Mouse (Mus musculus): ENCODE results near the gene Hras.

Hras gene

GRCm38 (mm10) chr7:141213605-141214235, 19.9 kb upstream of the Hras start, which contains the start of gene Lmntd2:
Lmntd2 (minus strand) TSS chr7:141214080.
- no peak for DNase-seq (ENCODE audit: low read depth, low spot score)

GRCm38 (mm10) chr7:141213133-141213532, 19.3 kb upstream of the Hras start:
- DNase-seq (ENCODE audit: low read depth, low spot score), result peak; percentile 34

GRCm38 (mm10) chr7:141210606-141211131, 16.9 kb upstream of the Hras start:
- DNase-seq (ENCODE audit: low read depth, low spot score), result no peak

GRCm38 (mm10) chr7:141210137-141210536, 16.3 kb upstream of the Hras start:
- DNase-seq (ENCODE audit: low read depth, low spot score), result no peak

GRCm38 (mm10) chr7:141209526-141209925, 15.7 kb upstream of the Hras start:
- no peak for DNase-seq (ENCODE audit: low read depth, low spot score)

- no peak for DNase-seq (ENCODE audit: low read depth, low spot score)
Measured at GRCm38 (mm10) chr7:141206182-141206937, 12.6 kb upstream of the Hras start.

GRCm38 (mm10) chr7:141205504-141205903, 11.7 kb upstream of the Hras start:
- DNase-seq (ENCODE audit: low read depth, low spot score), result no peak

GRCm38 (mm10) chr7:141204546-141204945, 10.7 kb upstream of the Hras start:
- no peak for DNase-seq (ENCODE audit: low read depth, low spot score)

- no peak for DNase-seq (ENCODE audit: low read depth, low spot score)
Measured at GRCm38 (mm10) chr7:141198121-141198520, 4.3 kb upstream of the Hras start.

- no peak for DNase-seq (ENCODE audit: low read depth, low spot score)
Measured at GRCm38 (mm10) chr7:141196619-141197282, 2.9 kb upstream of the Hras start.

GRCm38 (mm10) chr7:141195754-141196153, 1.9 kb upstream of the Hras start:
- DNase-seq (ENCODE audit: low read depth, low spot score), result no peak

- peak; percentile 95 for DNase-seq (ENCODE audit: low read depth, low spot score)
Measured at GRCm38 (mm10) chr7:141194830-141195229, 1.0 kb upstream of the Hras start.

GRCm38 (mm10) chr7:141194409-141194808, 604 bp upstream of the Hras start:
- DNase-seq (ENCODE audit: low read depth, low spot score), result no peak

GRCm38 (mm10) chr7:141193348-141193856, 403 bp downstream of the Hras start:
- peak; percentile 80 for DNase-seq (ENCODE audit: low read depth, low spot score)

GRCm38 (mm10) chr7:141192776-141193347, 943 bp downstream of the Hras start:
- peak; percentile 39 for DNase-seq (ENCODE audit: low read depth, low spot score)

GRCm38 (mm10) chr7:141191796-141192685, 1.8 kb downstream of the Hras start:
- no peak for DNase-seq (ENCODE audit: low read depth, low spot score)

- no peak for DNase-seq (ENCODE audit: low read depth, low spot score)
Measured at GRCm38 (mm10) chr7:141191036-141191435, 2.8 kb downstream of the Hras start.

- DNase-seq (ENCODE audit: low read depth, low spot score), result no peak
Measured at GRCm38 (mm10) chr7:141190220-141190619, 3.6 kb downstream of the Hras start.

GRCm38 (mm10) chr7:141188733-141189132, 5.1 kb downstream of the Hras start:
- no peak for DNase-seq (ENCODE audit: low read depth, low spot score)

GRCm38 (mm10) chr7:141188194-141188593, 5.6 kb downstream of the Hras start:
- no peak for DNase-seq (ENCODE audit: low read depth, low spot score)

GRCm38 (mm10) chr7:141176173-141176572, 17.6 kb downstream of the Hras start:
- DNase-seq (ENCODE audit: low read depth, low spot score), result peak; percentile 89
